Mouse (Mus musculus) liver, embryonic 18 days (tissue): ENCODE results near the gene Gm20822. TPM values are rescaled to one million over a fixed set of nuclear protein-coding genes. Genes with fewer than 3 reads are reported as not detected.

Experiments
- polyA plus RNA-seq: library from polyadenylated mRNA; depleted of rRNA; stranded (reverse); fragments of >200 nt; gene quantifications from 2 replicates; pipeline ENCODE4 v1.2.3, GENCODE M21; 2012; rRNA removed

The Gm20822 gene
- not detected in 2 replicates for polyA plus RNA-seq

DNA sequence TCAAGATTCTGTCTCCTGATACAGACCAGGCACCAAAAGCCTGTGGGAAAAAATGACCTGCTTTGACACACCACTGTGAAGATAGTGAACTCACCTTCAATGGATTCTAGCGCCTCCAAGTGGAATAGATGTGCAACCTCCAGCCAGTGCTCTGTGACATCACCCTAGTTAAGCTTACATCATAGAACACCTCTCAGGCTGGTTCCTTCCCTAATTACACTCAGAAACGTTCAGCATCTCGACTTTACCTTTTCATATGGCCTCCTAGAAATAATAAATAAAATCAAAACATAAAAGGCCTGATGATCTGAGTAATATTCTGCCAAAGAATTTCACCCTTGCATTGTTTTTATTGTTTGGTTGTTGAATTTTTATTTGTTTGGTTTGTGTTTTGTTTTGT is at the start of gene Gm20822:
Gene Gm20822 (minus strand): TSS at position 101 of the 400 bp plus-strand sequence.

